In genomic region chr12:84799086-84799485, GRCm38 (mm10) we compare ENCODE assay signal across 18 mouse cellular contexts.
"Had no signal": no experiment of that assay in that cellular context is flagged by ENCODE, and none has a peak within 500 bp of the region (broad histone marks: within the 10 kb centered on the region; RNA-seq: fewer than 3 reads in every experiment).

No protein-coding gene starts in this region.

- H3K4me3 ChIP-seq: liver, embryonic 13.5 days; liver, embryonic 15.5 days; lung, embryonic 15.5 days; midbrain, embryonic 13.5 days; midbrain, embryonic 15.5 days; neural tube, embryonic 12.5 days had no signal

- H3K9ac ChIP-seq: liver, embryonic 13.5 days; liver, embryonic 15.5 days; liver, postnatal 0 days; lung, embryonic 15.5 days; midbrain, embryonic 13.5 days; midbrain, embryonic 15.5 days; neural tube, embryonic 12.5 days had no signal

- H3K27me3 ChIP-seq: lung, embryonic 15.5 days; midbrain, embryonic 13.5 days; midbrain, embryonic 15.5 days; neural tube, embryonic 12.5 days had no signal

- H3K27ac ChIP-seq: liver, embryonic 13.5 days; liver, embryonic 15.5 days; macrophage; midbrain, embryonic 13.5 days; midbrain, embryonic 15.5 days; neural tube, embryonic 12.5 days had no signal

- DNase-seq: liver, embryonic 13.5 days; liver, postnatal 0 days; lung, adult 2 months; lung, postnatal 14 days; lung, postnatal 36 days; right cerebral cortex, postnatal 14 days; thymus, adult 18-20 months; thymus, postnatal 14 days; thymus, postnatal 36 days had no signal

- H3K36me3 ChIP-seq: liver, embryonic 13.5 days; liver, embryonic 15.5 days; lung, embryonic 15.5 days; midbrain, embryonic 13.5 days; midbrain, embryonic 15.5 days; neural tube, embryonic 12.5 days had no signal

- H3K9me3 ChIP-seq: liver, embryonic 13.5 days; liver, embryonic 15.5 days; lung, embryonic 15.5 days; midbrain, embryonic 13.5 days; midbrain, embryonic 15.5 days; neural tube, embryonic 12.5 days had no signal

- H3K4me2 ChIP-seq: liver, embryonic 11.5 days; liver, embryonic 13.5 days; liver, embryonic 15.5 days; lung, embryonic 15.5 days; midbrain, embryonic 11.5 days; midbrain, embryonic 13.5 days; midbrain, embryonic 15.5 days; neural tube, embryonic 12.5 days had no signal

- H3K4me1 ChIP-seq: liver, embryonic 15.5 days; midbrain, embryonic 13.5 days; midbrain, embryonic 15.5 days; neural tube, embryonic 12.5 days had no signal

- ATAC-seq: liver, postnatal 0 days; lung, postnatal 0 days; midbrain, embryonic 13.5 days; midbrain, embryonic 15.5 days had no signal
